Mouse (Mus musculus) embryonic stem cell, embryonic (primary cell): ENCODE data around the gene Med1.
"Not testable (repeated sequence)": the region's sequence is repeated elsewhere in the genome, so short reads cannot be mapped to it uniquely, and the experiment has no call there.

Experiments used
- CTCF ChIA-PET, 4 experiments: fragments of 300-600 bp in 2 of 4; fragments of 350-600 bp in 2 of 4; sonication (Branson Sonifier 250); formaldehyde crosslinking; loops; one replicate each; lab custom pipeline; 2022; ENCODE audit warnings: inconsistent platforms in 2 of 4; lab: Charles Lee
- POLR2A ChIA-PET, 4 experiments: fragments of 300-600 bp in 2 of 4; fragments of 350-600 bp in 2 of 4; sonication (Branson Sonifier 250); formaldehyde crosslinking; loops; one replicate each; lab custom pipeline; 2022; ENCODE audit warnings: antibody characterized with exemption in 4 of 4, inconsistent platforms in 1 of 4; lab: Charles Lee

Med1 gene

DNA sequence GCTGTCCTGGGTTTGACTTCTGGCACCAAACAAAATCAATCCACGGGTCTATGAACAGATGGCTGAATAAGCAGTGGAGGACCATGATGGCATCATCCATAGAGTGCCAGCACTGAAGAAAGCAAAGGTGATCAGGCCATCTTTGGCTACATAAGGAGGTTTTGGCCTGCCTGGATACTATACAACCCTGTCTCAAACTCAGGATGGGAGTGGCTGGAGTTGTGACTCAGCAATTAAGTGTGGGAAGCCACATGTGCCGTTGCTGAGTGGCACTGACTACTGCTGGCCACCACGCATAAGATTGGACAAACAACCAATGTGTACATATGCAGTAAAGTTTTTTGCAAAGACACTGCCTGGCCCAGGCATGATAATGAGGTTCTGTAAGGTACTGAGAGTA, 10.9 kb downstream of the Med1 start:
- POLR2A ChIA-PET: interaction anchor here in 2 of 4 experiments (1.1 to 6.7 kb wide), 8 partner anchors 9 to 38 kb away, joined by 3 to 31 read pairs (median 8); partner anchors contain the start of genes Fbxl20 (in 2 of the 2), Cdk12 (in 1 of the 2) and Med1 (in 1 of the 2)
- CTCF ChIA-PET: not testable (repeated sequence)

DNA sequence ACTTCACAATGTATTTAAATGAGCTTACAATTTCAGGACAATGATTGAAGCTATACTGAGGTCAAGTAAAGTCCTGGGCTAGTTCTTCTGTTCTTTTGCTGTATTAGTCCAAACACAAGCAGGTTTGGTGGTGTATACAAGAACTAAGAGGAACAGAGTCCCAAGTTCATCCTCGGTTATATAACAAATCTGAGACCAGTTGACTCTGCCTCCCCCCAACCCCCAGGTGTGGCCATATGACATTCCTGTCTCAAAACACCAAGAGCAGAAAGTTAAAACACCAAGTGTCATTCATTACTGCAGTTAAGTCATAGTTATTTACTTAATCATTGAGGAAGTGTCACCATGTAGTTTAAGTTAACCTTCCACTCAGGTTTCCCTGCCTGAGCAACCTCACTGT, 24.7 kb downstream of the Med1 start:
- ChIA-PET POLR2A (interaction anchor here in 1 of 4 experiments (0.6 to 2.5 kb wide), 8 partner anchors 10 to 56 kb away, joined by 3 to 9 read pairs (median 4); partner anchors contain the start of genes Cdk12 and Fbxl20), CTCF (no interaction called here)

DNA sequence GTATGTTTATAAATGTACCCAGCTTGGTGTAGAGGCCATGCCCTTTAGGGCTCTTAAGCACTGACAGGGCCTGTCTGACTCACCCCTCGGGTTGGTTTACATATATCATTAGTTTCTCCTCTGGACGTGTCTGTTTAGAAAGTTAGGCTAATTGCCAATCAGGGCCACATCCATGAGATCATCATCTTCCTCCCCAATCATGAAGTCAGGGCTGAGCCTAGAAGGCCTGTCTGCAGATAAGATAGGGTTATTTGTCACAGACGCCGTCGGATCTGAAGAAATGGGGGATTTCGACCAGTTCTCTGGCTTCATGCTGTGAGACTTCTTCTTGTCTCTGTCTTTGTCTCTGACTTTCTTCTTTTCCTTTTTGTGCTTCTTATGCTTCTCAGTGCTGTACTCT, 38.0 kb downstream of the Med1 start:
- POLR2A ChIA-PET: interaction anchor here in 1 of 4 experiments (0.6 kb wide), 1 partner anchor 26 kb away, joined by 3 read pairs; no protein-coding TSS in a partner anchor
- CTCF ChIA-PET: no interaction called here

DNA sequence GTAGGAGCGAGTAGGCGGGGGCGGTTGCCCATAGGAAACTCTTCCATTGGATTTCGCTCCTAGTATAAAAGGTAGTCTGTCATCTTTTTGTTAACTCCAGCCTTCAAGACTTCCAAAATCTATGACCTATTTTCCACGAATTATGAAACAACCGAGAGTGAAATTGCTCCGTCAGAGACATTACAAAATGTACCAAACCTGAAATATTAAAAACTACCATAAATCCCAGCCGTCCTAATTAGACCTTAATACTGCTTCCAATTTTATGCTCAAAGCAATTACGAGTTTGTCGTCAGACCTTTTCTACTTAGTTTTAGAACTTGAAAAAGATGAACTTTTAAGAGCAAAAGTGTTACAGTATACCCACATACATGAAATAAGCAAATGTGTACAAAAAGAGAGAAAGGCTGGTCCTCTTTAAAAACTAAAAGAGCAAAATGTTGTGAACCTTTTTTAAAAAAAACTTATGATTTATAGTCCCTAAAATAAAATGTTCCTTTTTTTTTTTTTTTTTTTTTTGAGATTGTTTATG, 42.4 kb downstream of the Med1 start:
- ChIA-PET POLR2A (interaction anchor here (0.6 to 4.0 kb wide), 61 partner anchors 8 to 571 kb away, joined by 3 to 24 read pairs (median 4); partner anchors contain the start of genes Cdk12 (in 3 of the 4), Rpl19 (in 3 of the 4), Fbxo47 (in 2 of the 4) and Rpl23 (in 2 of the 4)), CTCF (interaction anchor here (0.6 to 1.0 kb wide), 5 partner anchors 12 to 148 kb away, joined by 3 to 14 read pairs (median 7); no protein-coding TSS in a partner anchor)

DNA sequence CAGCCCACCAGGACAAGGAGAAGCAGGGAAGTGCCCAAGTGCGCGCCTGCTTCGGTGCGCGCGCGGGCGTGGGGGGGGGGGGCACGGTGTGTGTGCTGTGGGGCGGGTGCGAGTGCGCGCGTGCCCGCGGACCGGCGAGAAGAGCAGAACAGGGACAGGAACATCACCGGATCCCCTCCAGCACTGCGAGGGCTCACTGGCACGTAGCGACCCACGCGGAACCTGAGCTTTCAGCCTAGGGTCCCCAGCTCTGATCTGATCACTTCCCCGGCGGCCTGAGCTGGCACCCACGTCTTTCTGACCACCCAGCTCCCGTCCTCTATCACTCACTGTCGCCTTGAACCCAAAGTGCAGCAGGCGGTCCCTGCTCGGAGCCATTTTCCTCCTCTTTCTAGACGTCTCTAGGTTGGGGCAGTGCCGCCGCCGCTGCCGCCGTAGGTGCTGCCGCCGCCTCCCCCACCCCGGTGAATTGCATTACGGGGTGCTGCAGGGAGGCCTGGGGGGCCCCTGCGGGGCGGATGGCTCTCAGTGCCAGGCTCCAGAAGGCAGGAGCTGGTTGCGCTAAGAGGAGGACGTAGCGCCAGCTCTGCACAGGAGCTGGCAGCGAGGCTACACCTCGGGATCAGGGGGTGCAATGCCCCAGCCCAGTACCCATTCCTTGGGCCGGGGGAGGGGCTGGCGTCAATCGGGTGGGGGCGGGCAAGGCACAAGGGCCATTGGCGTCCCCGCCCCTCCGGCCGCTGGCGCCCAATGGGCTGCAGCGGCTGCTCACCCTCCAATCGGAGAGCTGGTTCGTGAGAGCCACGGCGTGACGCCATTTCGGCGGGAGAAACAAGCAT, 43.1 kb downstream of the Med1 start, which contains the start of gene Fbxl20:
TSS of gene Fbxl20 (minus strand) at position 618 of the 839 bp plus-strand sequence.
- POLR2A ChIA-PET: interaction anchor here in 3 of 4 experiments (0.6 to 4.0 kb wide), 75 partner anchors 8 to 681 kb away, joined by 3 to 24 read pairs (median 4); partner anchors contain the start of genes Rpl19 (in 3 of the 3), Cdk12 (in 2 of the 3), Fbxo47 (in 2 of the 3) and Rpl23 (in 2 of the 3)
- CTCF ChIA-PET: interaction anchor here (0.6 to 1.0 kb wide), 6 partner anchors 13 to 244 kb away, joined by 3 to 14 read pairs (median 6); no protein-coding TSS in a partner anchor

DNA sequence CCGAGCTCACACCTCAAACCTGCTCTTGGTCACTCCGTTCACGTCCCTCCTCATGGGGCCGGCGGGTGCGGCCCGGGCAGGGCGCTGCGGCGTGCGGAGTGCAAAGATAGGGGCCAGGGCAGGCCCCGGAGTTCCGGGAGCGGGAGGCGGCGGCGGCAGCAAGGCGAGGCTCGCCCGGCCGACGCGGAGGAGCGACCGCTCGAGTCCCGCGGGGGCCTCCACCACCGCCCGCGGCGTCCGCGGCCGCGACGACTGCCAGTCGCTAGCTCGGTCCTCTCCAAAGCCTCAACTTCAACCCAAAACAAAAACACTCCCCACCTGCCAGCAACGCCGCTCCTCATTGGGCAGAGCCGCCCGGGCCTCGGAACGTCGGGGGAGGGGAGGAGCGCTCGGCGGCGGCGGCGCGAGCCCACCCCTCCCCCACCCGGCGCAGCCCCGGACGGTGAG, 43.8 kb downstream of the Med1 start:
- POLR2A ChIA-PET: interaction anchor here (0.6 to 4.0 kb wide), 45 partner anchors 9 to 911 kb away, joined by 3 to 24 read pairs (median 4); partner anchors contain the start of genes Rpl19 (in 2 of the 4), Cdk12 (in 1 of the 4), Fbxo47 (in 1 of the 4) and Rpl23 (in 1 of the 4)

DNA sequence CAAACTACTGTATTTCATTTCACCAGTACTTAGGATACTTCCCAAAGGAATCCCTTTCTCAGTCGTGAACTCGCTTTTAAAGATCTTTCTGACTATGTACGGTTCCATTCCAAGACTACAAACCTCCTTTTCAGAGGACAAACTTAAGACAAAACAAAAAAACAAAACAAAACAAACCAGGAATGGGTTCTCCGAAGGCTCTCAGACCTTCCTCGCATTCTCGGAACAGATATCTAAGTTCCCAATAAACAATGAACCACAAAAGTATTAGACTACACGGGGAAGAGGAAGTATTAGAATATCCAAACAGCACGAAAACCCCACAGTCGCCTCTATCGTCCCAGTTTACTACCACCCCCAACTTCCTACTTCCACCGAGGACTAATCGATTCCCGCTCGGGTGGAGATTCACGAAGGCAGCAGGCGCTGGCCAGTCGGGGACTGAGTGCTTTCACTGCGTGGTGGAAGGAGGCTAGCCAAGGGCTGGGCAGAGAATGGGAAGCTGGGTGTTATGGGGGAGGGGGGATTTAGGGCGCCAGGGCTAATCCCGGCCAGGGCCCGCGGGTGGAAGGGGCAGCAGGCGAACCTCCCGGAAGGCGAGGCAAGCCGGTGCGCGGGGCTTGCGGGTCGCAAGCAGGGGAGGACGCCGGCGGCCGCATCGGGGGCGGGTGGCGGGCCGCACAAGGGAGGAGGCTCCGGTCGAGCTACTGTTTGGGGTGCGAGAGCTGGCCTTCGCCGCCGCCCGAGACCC, 44.4 kb downstream of the Med1 start:
- CTCF ChIA-PET: interaction anchor here in 1 of 4 experiments (0.7 kb wide), 1 partner anchor 224 kb away, joined by 3 read pairs; no protein-coding TSS in a partner anchor
- POLR2A ChIA-PET: interaction anchor here (0.6 to 4.0 kb wide), 35 partner anchors 8 to 912 kb away, joined by 3 to 24 read pairs (median 3); partner anchors contain the start of genes Cdk12 (in 1 of the 4), Rpl19 (in 1 of the 4) and Stac2 (in 1 of the 4)

More for the DNA sequence above, 43.8 kb downstream of the Med1 start:
- CTCF ChIA-PET: interaction anchor here in 1 of 4 experiments (0.7 kb wide), 1 partner anchor 223 kb away, joined by 3 read pairs; no protein-coding TSS in a partner anchor

DNA sequence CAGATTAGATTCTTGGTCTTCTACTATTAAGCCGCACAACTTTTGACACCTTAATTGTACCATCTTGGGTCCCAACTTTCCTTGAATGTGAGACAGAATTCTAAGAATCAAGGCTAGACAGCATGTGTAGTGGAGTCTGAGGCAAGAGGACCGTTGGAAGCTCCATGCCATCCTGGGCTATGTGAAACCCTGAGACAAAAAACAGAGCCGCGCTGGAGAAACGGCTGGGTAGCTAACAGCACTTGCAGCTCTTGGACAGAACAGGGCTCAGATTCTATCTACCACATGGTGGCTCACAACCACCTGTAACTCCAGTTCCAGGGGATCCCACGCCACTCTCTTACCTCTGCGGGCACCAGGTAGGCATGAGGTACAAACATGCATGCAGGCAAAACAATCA, 47.2 kb downstream of the Med1 start:
- CTCF ChIA-PET: interaction anchor here in 2 of 4 experiments (0.6 to 0.7 kb wide), 2 partner anchors 115 to 975 kb away, joined by 3 read pairs; no protein-coding TSS in a partner anchor
- POLR2A ChIA-PET: interaction anchor here in 3 of 4 experiments (0.6 to 2.4 kb wide), 12 partner anchors 12 to 569 kb away, joined by 3 to 7 read pairs (median 4); no protein-coding TSS in a partner anchor

DNA sequence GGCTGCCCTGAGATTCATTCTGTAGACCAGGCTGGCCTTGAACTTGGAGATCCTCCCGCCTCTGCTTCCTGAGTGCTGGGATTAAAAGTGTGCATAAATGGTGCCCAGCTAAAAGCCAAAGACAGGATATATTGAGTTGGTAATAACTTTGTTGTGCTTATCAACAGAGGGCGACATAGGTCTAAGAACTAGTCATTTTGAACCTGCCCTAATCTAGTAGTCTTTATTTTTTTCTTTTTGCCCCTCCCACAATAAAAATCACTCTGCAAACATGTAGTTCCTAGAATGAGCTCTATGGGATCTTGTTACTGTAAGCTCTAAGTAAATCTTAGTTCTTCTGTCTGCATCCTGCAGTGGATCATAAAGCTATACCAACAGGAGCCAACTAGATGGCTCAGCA, 50.5 kb downstream of the Med1 start:
- ChIA-PET POLR2A (interaction anchor here in 2 of 4 experiments (1.1 to 1.4 kb wide), 4 partner anchors 13 to 68 kb away, joined by 3 to 4 read pairs (median 3); no protein-coding TSS in a partner anchor), CTCF (interaction anchor here in 1 of 4 experiments (0.6 kb wide), 1 partner anchor 276 kb away, joined by 4 read pairs; no protein-coding TSS in a partner anchor)

DNA sequence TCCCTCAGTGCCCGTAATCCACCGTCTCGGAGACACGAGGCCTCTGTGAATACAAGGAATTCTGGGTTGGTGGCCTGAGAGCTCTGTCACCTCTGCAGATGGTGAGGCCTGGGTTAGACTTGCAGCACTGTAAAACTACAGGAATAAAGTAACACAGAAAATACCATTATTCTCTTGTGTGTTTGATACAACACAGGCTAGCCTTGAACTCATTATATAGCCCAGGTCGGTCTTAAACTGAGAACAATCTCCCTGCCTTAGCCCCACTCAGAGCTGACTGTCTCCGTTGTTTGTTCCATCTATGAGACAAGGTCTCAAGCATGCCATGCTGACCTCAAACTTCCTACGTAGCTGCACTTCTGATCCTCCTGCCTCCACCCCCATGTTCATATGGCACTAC, 54.2 kb downstream of the Med1 start:
- POLR2A ChIA-PET: interaction anchor here in 2 of 4 experiments (0.6 to 4.6 kb wide), 5 partner anchors 10 to 793 kb away, joined by 3 to 21 read pairs (median 3); partner anchors contain the start of gene Fbxl20 (in 1 of the 2)
- CTCF ChIA-PET: interaction anchor here in 2 of 4 experiments (0.5 to 0.6 kb wide), 3 partner anchors 184 to 522 kb away, joined by 3 to 4 read pairs (median 4); no protein-coding TSS in a partner anchor

DNA sequence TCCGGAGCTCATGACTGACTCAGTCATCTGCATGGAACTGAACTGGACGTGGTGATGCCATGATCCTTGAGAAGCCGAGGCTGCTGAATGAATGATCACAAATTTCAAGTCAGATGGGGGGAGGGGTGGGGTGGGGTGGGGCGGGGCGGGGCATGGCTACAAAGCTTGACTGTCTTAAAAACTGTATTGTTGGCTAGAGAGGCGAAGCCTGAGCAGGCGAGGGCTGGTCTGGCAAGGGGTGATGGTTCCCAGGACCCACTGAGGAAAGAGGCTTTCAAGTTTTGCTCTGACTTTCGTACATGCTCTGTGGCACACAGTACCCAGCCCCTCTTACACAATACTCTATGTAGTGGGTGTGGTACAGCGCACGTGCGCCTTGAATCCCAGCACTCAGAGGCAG, 55.3 kb downstream of the Med1 start:
- CTCF ChIA-PET: interaction anchor here in 2 of 4 experiments (0.6 to 0.7 kb wide), 2 partner anchors 9 to 204 kb away, joined by 3 to 5 read pairs; no protein-coding TSS in a partner anchor
- POLR2A ChIA-PET: interaction anchor here (0.8 to 4.6 kb wide), 7 partner anchors 9 to 108 kb away, joined by 3 to 21 read pairs (median 4); partner anchors contain the start of gene Fbxl20 (in 2 of the 4)

DNA sequence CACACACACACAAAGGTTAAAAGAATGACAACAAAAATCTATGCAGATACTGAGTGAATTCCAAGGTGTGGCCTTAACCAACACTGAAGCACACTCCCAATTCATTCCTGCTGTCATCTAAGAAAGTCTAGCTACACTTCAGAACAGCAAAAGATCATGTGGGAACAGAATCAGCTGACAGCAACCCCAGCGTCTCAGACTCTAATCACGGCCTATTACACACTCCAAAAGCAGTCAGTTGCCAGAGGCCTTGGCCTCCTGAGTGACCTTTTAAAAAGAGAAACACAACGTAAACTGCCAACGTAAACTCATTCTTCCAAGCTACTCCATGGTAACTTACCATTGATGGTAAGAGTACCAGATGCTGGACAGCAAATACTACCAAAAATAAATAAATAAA, 58.1 kb downstream of the Med1 start:
- ChIA-PET POLR2A (interaction anchor here in 3 of 4 experiments (0.6 to 2.1 kb wide), 9 partner anchors 9 to 234 kb away, joined by 3 to 6 read pairs (median 4); no protein-coding TSS in a partner anchor), CTCF (interaction anchor here in 1 of 4 experiments (0.6 to 1.0 kb wide), 2 partner anchors 237 to 248 kb away, joined by 3 to 4 read pairs; no protein-coding TSS in a partner anchor)

DNA sequence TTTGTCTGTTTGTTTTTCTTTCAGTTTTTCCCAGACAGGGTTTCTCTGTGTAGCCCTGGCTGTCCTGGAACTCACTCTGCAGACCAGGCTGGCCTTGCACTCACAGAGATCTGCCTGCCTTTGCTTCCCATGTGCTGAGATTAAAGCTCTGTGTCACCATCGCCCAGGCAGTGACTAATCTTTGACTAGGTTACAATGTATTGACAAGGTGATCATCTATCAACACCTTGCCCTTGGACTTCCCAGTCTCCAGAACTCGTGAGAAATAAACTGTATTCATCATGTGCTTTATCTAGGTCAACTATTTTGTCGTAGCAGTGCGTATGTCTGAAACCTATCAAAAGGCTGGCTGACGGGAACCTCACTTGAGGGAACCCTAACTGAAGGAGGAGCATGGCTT, 69.7 kb downstream of the Med1 start:
- CTCF ChIA-PET: no interaction called here
- POLR2A ChIA-PET: interaction anchor here in 1 of 4 experiments (1.7 kb wide), 1 partner anchor 94 kb away, joined by 4 read pairs; no protein-coding TSS in a partner anchor

DNA sequence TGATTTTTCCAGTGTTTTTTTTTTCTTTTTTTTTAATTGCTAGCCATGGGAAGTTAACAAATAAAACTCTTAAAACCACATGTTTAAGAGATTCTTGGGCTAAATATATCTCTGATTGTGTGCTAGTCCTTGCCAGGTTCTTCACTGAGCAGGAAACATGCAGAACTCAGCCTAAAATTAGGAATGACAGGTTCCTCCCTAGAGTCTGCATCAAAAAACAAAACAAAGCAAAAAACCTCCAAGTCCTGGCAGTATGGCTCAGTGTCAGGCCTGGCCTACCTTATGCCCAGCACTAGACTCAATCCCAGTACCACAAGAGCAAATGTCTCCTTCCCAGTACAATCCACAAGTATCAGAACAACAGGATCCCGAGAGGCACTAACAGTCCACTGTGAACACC, 78.7 kb downstream of the Med1 start:
- ChIA-PET CTCF (interaction anchor here in 1 of 4 experiments (0.9 kb wide), 1 partner anchor 12 kb away, joined by 3 read pairs; no protein-coding TSS in a partner anchor), POLR2A (interaction anchor here in 2 of 4 experiments (1.6 kb wide), 2 partner anchors 35 kb away, joined by 3 to 5 read pairs; no protein-coding TSS in a partner anchor)

DNA sequence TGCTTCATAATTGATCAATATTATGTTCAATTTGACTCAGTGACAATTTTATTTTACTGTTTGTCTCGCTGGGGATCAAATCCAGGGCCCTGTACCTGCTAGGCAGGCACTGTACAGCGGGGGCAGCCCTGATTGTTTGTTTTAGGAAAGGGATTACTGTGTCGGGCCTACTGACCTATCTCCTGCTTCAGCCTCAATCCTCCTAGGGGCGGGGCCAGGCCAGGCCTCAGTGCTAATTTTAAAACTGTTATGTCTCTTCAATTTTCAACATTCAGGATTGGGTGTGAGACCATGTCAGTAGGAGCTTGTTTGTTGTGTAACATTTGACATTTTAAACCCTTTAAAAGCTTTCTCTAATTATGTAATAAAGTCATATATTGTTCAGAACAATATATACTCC, 79.6 kb downstream of the Med1 start:
- ChIA-PET CTCF (no interaction called here), POLR2A (no interaction called here)

DNA sequence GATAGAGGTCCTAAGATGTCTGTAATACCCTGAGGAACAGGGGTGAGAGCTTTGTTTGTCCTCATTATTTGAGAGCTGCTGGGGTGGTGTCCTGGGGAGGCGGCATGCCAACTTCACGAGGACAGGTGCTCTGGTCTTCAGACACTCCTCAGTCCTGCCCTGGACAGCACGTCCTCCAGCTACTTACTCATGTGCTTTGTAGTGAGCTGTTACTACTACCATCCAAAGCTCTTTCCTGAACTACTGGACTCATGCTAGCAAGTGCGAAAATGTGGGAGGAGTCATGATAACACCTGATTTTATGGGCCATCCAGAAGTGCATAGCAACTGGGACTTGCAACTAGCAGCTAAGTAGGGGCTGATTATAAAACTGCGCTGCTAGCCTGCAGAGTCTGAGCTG, 83.4 kb downstream of the Med1 start:
- POLR2A ChIA-PET: interaction anchor here in 2 of 4 experiments (0.5 to 2.2 kb wide), 5 partner anchors 12 to 86 kb away, joined by 3 to 10 read pairs (median 3); partner anchors contain the start of genes Cacnb1 (in 1 of the 2) and Stac2 (in 1 of the 2)
- CTCF ChIA-PET: no interaction called here
